Mouse (Mus musculus): Measurements from ENCODE around the gene Olfm3.

Gene Olfm3

GRCm38 (mm10) chr3:114903924-114904438 lies at the start of gene Olfm3:
Olfm3 (plus strand) TSS chr3:114904078.
- in situ Hi-C loops (cut with MboI, MseI), result no loop called here

- in situ Hi-C loops (cut with MboI, MseI), result no loop called here
Observed at GRCm38 (mm10) chr3:114889764-114890163, 14.1 kb upstream of the Olfm3 start.

GRCm38 (mm10) chr3:114904633-114905423 lies 950 bp downstream of the Olfm3 start:
- in situ Hi-C loops (cut with MboI, MseI), result no loop called here

- in situ Hi-C loops (cut with MboI, MseI), result no loop called here
Observed at GRCm38 (mm10) chr3:114907537-114907936, 3.7 kb downstream of the Olfm3 start.

GRCm38 (mm10) chr3:114908846-114909245 lies 5.0 kb downstream of the Olfm3 start:
- in situ Hi-C loops (cut with MboI, MseI), result no loop called here

GRCm38 (mm10) chr3:114920102-114920501 lies 16.2 kb downstream of the Olfm3 start:
- in situ Hi-C loops (cut with MboI, MseI), result no loop called here

- in situ Hi-C loops (cut with MboI, MseI), result no loop called here
Observed at GRCm38 (mm10) chr3:114929605-114930004, 25.7 kb downstream of the Olfm3 start.

- in situ Hi-C loops (cut with MboI, MseI), result no loop called here
Observed at GRCm38 (mm10) chr3:114930336-114930735, 26.5 kb downstream of the Olfm3 start.

- in situ Hi-C loops (cut with MboI, MseI), result no loop called here
Observed at GRCm38 (mm10) chr3:114930796-114931195, 26.9 kb downstream of the Olfm3 start.

- in situ Hi-C loops (cut with MboI, MseI), result no loop called here
Observed at GRCm38 (mm10) chr3:114932881-114933280, 29.0 kb downstream of the Olfm3 start.

GRCm38 (mm10) chr3:114954904-114955303 lies 51.0 kb downstream of the Olfm3 start:
- in situ Hi-C loops (cut with MboI, MseI), result no loop called here

- in situ Hi-C loops (cut with MboI, MseI), result no loop called here
Observed at GRCm38 (mm10) chr3:114959311-114959967, 55.6 kb downstream of the Olfm3 start.

GRCm38 (mm10) chr3:114962316-114963083 lies 58.6 kb downstream of the Olfm3 start:
- in situ Hi-C loops (cut with MboI, MseI), result no loop called here

- in situ Hi-C loops (cut with MboI, MseI), result no loop called here
Observed at GRCm38 (mm10) chr3:114971183-114971582, 67.3 kb downstream of the Olfm3 start.

- in situ Hi-C loops (cut with MboI, MseI), result no loop called here
Observed at GRCm38 (mm10) chr3:114972522-114972921, 68.6 kb downstream of the Olfm3 start.

GRCm38 (mm10) chr3:114990828-114991227 lies 87.0 kb downstream of the Olfm3 start:
- in situ Hi-C loops (cut with MboI, MseI), result no loop called here

- in situ Hi-C loops (cut with MboI, MseI), result no loop called here
Observed at GRCm38 (mm10) chr3:114995956-114996355, 92.1 kb downstream of the Olfm3 start.

GRCm38 (mm10) chr3:115027560-115027959 lies 123.7 kb downstream of the Olfm3 start:
- in situ Hi-C loops (cut with MboI, MseI), result no loop called here

- in situ Hi-C loops (cut with MboI, MseI), result no loop called here
Observed at GRCm38 (mm10) chr3:115028046-115028445, 124.2 kb downstream of the Olfm3 start.

- in situ Hi-C loops (cut with MboI, MseI), result no loop called here
Observed at GRCm38 (mm10) chr3:115028611-115029010, 124.7 kb downstream of the Olfm3 start.

- in situ Hi-C loops (cut with MboI, MseI), result no loop called here
Observed at GRCm38 (mm10) chr3:115049060-115049459, 145.2 kb downstream of the Olfm3 start.

- in situ Hi-C loops (cut with MboI, MseI), result loop anchor here (10.0 kb wide), 1 partner anchor 1500 kb away; no protein-coding TSS in a partner anchor
Observed at GRCm38 (mm10) chr3:115064901-115065300, 161.0 kb downstream of the Olfm3 start.

Measured in regulatory T cell (primary cell).